Mouse (Mus musculus): ENCODE results near the gene Slc35g3.
A peak's percentile ranks its signal among the peaks of the same experiment; 100 is the strongest.
"Not testable (repeated sequence)": the region's sequence is repeated elsewhere in the genome, so short reads cannot be mapped to it uniquely, and the experiment has no call there.

The Slc35g3 gene

GRCm38 (mm10) chr11:69754233-69754632 is 7.5 kb downstream of the Slc35g3 start:
- DNase-seq: no peak

GRCm38 (mm10) chr11:69752686-69753085 is 9.1 kb downstream of the Slc35g3 start:
- no peak for DNase-seq

GRCm38 (mm10) chr11:69751635-69752034 is 10.1 kb downstream of the Slc35g3 start:
- no peak for DNase-seq

- not testable (repeated sequence) for DNase-seq
Measured at GRCm38 (mm10) chr11:69731408-69731807, 30.4 kb downstream of the Slc35g3 start.

- peak; percentile 53 for DNase-seq
Measured at GRCm38 (mm10) chr11:69729063-69729462, 32.7 kb downstream of the Slc35g3 start.

- no peak for DNase-seq
Measured at GRCm38 (mm10) chr11:69725951-69726350, 35.8 kb downstream of the Slc35g3 start.

- no peak for DNase-seq
Measured at GRCm38 (mm10) chr11:69723074-69723473, 38.7 kb downstream of the Slc35g3 start.

GRCm38 (mm10) chr11:69720852-69721251 is 40.9 kb downstream of the Slc35g3 start:
- no peak for DNase-seq

- DNase-seq: no peak
Measured at GRCm38 (mm10) chr11:69719423-69719822, 42.3 kb downstream of the Slc35g3 start.

GRCm38 (mm10) chr11:69718661-69719060 is 43.1 kb downstream of the Slc35g3 start:
- peak; percentile 26 for DNase-seq

- DNase-seq: no peak
Measured at GRCm38 (mm10) chr11:69716953-69717352, 44.8 kb downstream of the Slc35g3 start.

GRCm38 (mm10) chr11:69715929-69716328 is 45.8 kb downstream of the Slc35g3 start:
- DNase-seq: no peak

- peak; percentile 58 for DNase-seq
Measured at GRCm38 (mm10) chr11:69715482-69715881, 46.3 kb downstream of the Slc35g3 start.

- DNase-seq: peak; percentile 79
Measured at GRCm38 (mm10) chr11:69714636-69715329, 47.0 kb downstream of the Slc35g3 start.

- DNase-seq: peak; percentile 41
Measured at GRCm38 (mm10) chr11:69712954-69713672, 48.7 kb downstream of the Slc35g3 start.

GRCm38 (mm10) chr11:69711082-69711481 is 50.7 kb downstream of the Slc35g3 start:
- DNase-seq: no peak

GRCm38 (mm10) chr11:69710470-69710869 is 51.3 kb downstream of the Slc35g3 start:
- no peak for DNase-seq

Measured in kidney, adult 11 months (tissue).